Mouse (Mus musculus) brain, embryonic 14.5 days (tissue): ENCODE results near the gene Tm9sf1. TPM values are rescaled to one million over a fixed set of nuclear protein-coding genes. Genes with fewer than 3 reads are reported as not detected.

Experiments
- DNase-seq: peaks from one replicate; pipeline ENCODE4 v3.0.0-alpha.2; 2011; ENCODE audit warnings: low read depth
- CTCF ChIP-seq: fragments of 200-500 bp; IDR thresholded peaks from 2 replicates; pipeline ENCODE4 v1.5.1; 2012; ENCODE audit warnings: inconsistent platforms, mild to moderate bottlenecking, moderate library complexity, borderline replicate concordance; ENCODE audit not compliant: insufficient read depth, insufficient read length; ENCODE audit errors: extremely low read depth
- POLR2A ChIP-seq: fragments of 200-500 bp; IDR thresholded peaks from 2 replicates; pipeline ENCODE4 v1.6.1; 2012; ENCODE audit warnings: mild to moderate bottlenecking, inconsistent platforms, borderline replicate concordance; ENCODE audit not compliant: poor library complexity, insufficient read depth, insufficient read length, severe bottlenecking; ENCODE audit errors: extremely low read depth
- polyA plus RNA-seq: library from polyadenylated mRNA; depleted of rRNA; stranded (reverse); fragments of >200 nt; gene quantifications from 2 replicates; pipeline ENCODE4 v1.2.3, GENCODE M21; 2012

Tm9sf1 gene
- polyA plus RNA-seq, 1 experiment, result 44.9 TPM

DNA sequence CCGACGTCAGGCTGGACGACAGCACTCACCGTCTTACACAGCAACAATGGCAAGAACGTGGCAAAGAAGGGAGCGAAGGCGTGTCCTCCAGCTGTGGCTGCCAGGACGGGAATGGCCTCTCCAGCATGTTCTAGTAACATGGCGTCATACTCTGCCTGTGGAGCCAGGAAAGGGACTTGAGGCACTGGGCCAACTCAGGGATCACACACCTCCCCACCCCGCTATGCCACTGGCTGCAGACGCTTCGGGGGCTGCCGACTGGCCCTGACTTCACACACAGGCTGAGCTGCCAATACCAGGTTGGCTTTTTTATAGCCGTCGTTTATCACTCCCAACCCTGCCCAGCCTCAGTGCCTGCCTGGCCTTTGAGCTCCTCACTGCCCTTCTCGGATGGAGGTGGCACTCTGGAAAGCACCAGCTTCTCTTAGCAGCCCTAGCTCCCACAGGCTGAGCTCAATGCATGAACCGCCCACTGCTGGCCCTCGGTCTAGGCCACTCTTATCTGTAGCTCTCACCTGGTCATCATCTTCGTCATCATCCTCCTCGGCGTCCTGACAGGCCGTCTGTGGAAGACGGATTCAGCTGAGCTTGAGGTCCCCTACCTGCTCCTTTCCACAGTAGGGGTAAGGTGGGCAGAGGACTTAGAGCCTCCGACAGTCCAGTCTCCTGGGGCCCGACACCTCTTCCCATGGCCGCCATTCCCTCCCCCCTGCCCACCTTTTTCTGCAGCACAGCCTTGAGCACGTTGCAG, 15.4 kb downstream of the Tm9sf1 start:
- TF ChIP-seq CTCF (no peak), POLR2A (no peak)
- DNase-seq, result no peak

DNA sequence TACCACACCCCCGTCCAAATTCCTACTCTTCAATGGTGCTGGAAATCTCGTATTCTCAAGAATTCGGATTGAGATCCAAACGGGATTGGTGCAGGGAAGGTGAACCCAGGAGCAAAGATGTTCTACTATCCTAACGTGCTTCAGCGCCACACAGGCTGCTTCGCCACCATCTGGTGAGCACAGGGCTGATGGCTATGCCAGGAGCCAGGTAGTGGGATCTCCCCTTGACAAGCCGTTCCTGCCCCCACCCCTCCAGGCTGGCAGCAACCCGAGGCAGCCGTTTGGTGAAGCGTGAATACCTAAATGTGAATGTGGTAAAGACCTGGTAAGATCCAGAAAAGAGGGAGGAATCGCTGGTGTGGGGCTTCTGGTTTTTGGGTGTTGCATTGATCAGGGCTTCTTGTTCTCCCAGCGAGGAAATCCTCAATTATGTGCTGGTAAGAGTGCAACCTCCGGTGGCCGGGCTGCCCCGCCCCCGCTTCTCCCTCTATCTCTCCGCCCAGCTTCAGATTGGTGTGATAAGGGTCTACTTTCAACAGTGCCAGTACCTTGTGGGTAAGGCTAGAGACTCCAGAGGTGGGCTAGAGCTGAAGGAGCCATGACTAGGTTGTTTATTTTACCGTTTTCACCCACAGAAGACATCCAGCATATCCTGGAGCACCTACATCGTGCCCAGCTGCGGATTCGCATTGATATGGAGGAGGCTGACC, 25.0 kb downstream of the Tm9sf1 start:
- peak; percentile 25 for DNase-seq
- TF ChIP-seq POLR2A (no peak), CTCF (no peak)

DNA sequence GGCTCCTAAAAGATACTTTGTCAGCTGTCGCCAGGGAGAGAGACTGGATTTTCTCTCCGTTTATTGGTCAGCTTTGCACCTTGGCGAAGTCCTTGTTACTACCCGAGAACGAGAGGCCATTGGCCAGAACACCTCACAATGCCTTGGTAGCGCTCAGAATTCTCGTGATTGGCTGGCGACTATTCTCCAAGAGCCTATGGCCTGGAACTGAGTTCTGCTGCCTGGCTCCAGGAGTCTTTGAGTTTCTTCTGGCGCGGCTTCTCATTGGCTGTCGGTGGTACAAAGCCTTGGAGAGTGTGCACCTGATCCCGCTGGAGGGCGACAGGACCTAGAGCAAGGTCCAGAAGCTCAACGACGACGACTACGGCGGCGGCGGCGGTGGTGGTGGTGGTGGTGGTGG, 25.8 kb downstream of the Tm9sf1 start, which contains the start of gene Rec8:
Gene Rec8, plus strand, starts transcription at position 216 of the 400 bp plus-strand sequence.
- TF ChIP-seq CTCF (no peak), POLR2A (no peak)
- peak; percentile 82 for DNase-seq

DNA sequence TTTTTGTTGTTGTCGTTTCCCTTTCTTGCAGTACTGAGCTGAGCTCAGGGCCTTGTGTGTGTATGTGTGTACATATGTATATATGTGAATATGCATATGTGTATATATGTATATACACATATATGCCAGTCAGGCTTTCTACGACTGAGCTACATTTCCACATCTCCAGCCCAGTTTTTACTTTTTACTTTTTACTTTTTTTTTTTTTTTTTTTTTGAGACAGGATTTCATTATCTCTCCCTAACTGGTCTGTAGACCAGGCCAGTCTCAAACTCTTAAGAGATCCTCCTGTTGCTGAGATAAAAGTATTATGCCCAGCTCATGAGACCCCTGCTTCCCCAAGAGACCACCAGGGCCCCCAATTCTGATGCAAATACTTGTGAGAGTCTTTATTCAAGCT, 26.8 kb downstream of the Tm9sf1 start:
- DNase-seq, result no peak
- no peak for TF ChIP-seq POLR2A
- TF ChIP-seq CTCF, result no peak

DNA sequence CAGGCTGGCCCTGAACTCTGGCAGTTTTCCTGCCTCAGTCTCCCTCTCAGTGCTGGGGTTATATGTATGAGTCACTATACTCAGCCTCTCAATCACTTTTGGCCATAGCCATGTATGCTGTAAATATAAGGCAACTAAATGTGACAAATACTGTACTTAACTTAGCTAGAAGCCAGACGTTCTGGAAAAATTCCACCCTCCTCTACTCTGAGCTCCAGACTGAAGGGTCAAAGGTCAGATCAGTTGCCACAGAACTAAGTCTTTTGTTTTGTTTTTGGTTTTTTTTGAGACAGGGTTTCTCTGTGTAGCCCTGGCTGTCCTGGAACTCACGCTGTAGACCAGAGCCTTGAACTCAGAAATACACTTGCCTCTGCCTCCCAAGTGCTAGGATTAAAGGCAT, 27.7 kb downstream of the Tm9sf1 start:
- DNase-seq, result no peak
- TF ChIP-seq CTCF, result no peak
- TF ChIP-seq POLR2A, result no peak

DNA sequence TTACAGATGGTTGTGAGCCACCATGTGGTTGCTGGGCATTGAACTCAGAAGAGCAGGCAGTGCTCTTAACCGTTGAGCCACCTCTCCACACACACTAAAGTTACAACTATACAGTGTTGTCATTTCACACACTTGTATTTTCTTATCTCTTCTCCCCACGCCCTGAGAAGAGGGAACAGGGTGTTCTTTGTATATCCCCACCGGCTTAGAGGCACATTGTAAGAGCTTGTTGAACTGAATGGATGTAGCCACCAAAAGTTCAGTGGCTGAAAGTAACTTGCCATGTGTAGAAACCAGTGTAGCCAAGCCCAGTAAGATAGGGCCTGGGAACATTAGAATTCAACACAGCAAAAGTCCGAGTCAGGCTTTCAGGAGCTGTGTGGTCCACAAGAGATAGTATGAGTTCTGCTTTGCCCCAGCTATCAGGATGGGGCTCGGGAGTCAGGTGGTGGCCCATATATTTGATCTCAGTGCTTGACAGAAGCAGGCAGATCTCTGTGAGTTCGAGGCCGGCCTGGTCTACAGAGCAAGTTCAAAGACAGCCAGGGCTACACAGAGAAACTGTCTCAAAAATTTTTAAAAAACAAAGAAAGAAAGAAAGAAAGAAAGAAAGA, 28.9 kb downstream of the Tm9sf1 start:
- TF ChIP-seq POLR2A, result no peak
- TF ChIP-seq CTCF, result no peak

DNA sequence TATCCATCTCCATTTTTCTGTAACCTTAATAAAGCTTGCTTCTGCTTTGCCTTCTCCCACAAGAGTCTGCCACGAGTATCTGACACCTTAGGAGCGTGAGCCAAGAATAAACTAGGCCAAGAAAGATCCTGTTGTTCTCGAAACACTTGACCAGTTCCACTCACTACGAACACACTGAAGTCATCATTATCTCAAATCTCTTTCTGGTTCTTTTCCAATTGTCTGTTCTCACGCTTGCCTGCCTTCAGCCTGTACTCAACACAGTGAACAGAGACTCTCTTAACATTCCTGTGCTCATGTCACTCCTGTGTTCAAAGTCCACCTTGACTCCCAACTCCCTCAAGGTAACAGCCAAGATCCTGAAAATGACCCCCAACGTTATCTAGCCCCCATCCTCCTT, 30.3 kb downstream of the Tm9sf1 start:
- no peak for TF ChIP-seq CTCF
- no peak for TF ChIP-seq POLR2A
- no peak for DNase-seq

More for the DNA sequence above, 28.9 kb downstream of the Tm9sf1 start:
- no peak for DNase-seq

DNA sequence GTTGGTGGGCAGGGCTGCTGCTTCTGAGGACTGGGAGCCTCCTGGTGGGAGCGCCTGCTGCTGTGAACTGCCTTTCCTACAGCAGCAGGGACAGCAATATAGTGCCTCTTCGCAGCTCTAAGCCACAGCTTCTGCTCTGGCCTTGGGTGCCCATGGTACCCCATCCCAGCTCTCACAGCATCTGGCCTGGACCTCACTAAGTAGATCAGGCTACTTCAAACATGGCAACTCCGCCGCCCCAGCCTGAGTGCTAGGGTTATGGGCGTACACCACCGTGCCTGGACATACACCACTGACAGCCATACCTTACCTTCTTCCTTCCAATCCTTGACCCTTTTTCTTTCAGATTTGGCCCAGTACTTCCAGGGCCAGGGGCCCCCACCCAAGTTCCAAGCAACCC, 35.3 kb downstream of the Tm9sf1 start:
- TF ChIP-seq CTCF (no peak), POLR2A (no peak)
- no peak for DNase-seq

DNA sequence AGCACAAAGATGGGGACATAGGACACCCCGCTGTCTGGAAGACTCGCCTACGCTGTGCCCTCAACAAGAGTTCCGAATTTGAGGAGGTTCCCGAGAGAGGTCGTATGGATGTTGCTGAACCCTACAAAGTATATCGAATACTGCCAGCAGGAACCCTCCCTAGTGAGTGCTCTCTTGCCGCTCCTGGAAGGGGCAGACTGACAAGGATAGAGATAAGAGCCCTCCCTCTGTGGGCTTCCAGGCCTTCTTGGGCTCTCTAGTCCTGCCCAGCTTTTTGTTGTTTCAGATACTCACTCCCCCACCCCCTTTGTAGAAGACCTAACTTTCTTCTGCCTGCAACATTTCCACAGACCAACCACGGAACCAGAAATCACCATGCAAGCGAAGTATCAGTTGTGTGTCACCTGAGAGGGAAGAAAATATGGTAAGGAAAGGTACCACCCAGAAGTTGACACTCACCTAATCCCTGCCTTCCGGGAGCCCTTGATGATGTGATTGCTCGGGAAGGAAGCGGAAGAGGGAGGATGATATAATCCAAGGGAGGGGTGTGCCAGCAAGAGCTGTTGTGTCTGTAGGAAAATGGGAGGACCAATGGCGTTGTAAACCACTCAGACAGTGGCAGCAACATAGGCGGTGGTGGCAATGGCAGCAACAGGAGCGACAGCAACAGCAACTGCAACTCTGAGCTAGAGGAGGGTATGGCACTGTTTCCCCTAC, 37.7 kb downstream of the Tm9sf1 start:
- DNase-seq, result no peak
- no peak for TF ChIP-seq CTCF
- TF ChIP-seq POLR2A, result no peak

DNA sequence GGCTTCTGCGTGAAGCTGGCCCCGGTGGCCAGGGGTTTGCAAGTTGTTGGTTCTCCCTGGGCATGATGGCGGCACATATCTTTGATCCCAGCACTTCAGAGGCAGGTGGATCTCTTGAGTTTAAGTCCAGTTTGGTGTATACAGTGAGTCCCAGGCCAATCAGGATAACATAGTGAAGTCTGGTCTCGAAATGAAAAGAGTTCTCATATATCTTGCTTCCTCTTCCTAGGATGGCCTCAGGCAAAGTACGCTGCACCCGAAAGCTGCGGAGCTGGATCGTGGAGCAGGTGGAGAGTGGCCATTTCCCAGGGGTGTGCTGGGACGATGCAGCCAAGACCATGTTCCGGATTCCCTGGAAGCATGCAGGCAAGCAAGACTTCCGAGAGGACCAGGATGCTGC, 38.8 kb downstream of the Tm9sf1 start:
- no peak for DNase-seq
- TF ChIP-seq POLR2A (no peak), CTCF (no peak)

DNA sequence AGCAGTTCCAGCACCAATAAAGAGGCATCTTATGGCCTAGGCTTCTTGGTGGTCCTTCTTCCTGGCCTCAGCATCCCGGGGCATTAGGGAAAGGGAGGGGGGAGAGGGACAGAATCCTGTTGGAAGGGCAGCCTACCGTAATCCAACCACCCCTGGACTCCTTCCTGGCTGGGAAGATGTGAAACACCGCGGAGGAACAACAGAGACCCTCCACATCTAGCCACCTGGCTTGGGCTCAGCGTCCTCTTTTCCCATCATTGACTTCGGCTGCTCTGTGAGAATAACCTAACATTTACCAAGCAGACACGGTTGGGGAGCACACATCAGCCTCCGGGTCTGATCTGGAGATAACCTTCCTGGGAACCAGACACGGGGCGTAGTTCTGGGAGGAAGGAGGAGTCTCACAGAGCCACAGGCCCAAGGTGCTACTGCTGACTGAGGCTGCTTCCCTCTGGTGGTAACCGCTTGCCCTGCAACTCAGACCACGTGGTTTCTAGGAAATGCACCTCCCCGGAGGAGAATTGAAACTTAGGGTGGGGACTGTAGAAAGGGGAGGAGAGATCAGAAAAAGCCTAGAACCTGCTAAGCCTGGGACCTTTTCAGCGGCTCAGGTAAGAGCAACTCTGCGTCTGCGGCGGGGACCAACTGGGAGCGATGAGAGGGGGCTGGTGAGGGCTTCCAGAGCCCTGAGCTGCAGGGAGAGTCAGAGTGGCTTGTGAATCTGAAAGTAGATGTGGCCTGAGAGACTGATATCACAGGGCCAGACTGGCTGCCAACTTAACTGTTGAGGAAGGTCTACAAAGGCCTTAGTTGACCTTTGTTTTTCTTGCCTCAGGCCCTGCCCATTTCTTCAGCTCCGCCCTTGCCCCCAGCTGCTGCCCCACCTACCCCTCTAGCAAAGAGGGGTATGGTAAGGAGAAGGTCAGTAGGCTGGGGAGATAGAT, 39.7 kb downstream of the Tm9sf1 start:
- TF ChIP-seq CTCF (peak; percentile 90), POLR2A (no peak)
- DNase-seq, result peak; percentile 87
